ENCODE assay signal across 10 mouse cellular contexts in genomic region chr8:35256958-35257357, GRCm38 (mm10).
DNase-seq lines count a peak whose midpoint lies in the region; ATAC-seq lines count a peak whose summit lies in the region.
"Had no signal": no experiment of that assay in that cellular context is flagged by ENCODE, and none has a peak within 500 bp of the region (broad histone marks: within the 10 kb centered on the region; RNA-seq: fewer than 3 reads in every experiment).

No protein-coding gene starts in this region.

- ATAC-seq in CD4-positive, CD25-positive, alpha-beta regulatory T cell, adult 4 months = no peak
- no peak for ATAC-seq in activated CD4-positive, CD25-positive, alpha-beta regulatory T cell, adult 4 months
- ATAC-seq: forebrain, embryonic 15.5 days had no signal

- DNase-seq in CD4-positive, CD25-positive, alpha-beta regulatory T cell, adult 2 months (ENCODE audit: low read depth, low spot score) = peak; percentile 15
- peak; percentile 16 for DNase-seq in kidney, postnatal 10 days
- DNase-seq in kidney, postnatal 14 days = no peak
- peak; percentile 30 for DNase-seq in ES-CJ7 (ENCODE audit: low read depth, low spot score)
- DNase-seq in lung, postnatal 36 days = peak; percentile 2
- DNase-seq in adrenal gland, postnatal 36 days = no peak
- DNase-seq: heart, adult 11 months had no signal

Comparison
In these comparisons a context has a peak if more than half of its experiments do, and no peak if none do; other contexts are left out.
1. DNase-seq: peak in CD4-positive, CD25-positive, alpha-beta regulatory T cell, adult 2 months (single experiment), kidney, postnatal 10 days (single experiment), ES-CJ7 (single experiment) and lung, postnatal 36 days (single experiment); none in kidney, postnatal 14 days (single experiment) and adrenal gland, postnatal 36 days (0 of 2).